Mouse (Mus musculus): ENCODE measurements around the gene Sfxn2.
A peak's percentile ranks its signal among the peaks of the same experiment; 100 is the strongest.

Gene Sfxn2

DNA sequence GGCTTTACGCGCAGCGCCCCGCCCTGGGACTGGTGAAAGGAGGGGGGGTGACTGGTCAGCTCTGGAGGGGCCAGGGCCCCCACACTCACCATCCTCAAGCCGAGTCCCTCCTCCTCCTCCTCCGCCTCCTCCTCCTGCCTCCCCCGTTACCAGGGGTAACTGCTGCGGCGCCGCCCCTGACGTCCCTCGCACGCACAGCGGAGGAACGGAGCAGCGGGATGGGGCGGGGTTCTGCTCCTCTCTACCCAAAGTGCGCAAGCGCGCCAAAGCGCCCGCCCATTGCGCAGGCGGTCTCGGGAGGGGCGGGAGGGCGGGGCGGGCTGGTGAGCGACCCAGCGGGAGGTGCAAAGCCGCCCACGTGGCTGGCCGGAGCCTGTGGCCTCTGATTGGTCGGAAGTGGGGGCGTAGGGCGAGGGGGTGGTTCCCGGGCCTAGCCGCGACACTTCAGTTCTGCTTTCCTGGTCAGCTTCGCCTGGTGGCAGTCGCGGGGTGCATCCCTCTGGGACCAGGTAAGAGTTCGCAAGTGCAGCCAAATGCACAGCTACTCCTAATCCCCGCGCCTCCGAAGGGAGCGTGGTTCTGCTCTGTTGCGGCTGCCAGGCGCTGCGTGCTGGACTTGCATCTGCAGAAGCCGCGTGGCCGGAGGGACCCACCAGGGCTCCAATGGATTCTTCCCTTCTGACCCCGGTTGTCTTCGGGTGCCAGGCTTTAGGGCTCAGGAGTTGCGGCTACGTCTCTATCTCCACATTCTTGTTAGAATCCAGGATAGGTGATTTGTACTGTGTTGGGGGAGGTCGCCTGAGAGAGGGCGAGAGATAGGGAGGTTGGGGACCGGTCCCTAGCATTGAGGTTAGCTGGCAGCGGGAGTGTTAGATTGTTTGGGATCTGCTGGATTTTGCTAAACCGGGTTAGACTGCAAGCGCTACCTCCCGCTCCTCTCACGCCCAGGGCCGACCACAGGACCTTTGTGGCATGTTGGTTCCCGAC is at the start of gene Sfxn2, which contains the start of gene Arl3:
Gene Sfxn2, plus strand, starts transcription at position 415 of the 987 bp plus-strand sequence.
Gene Arl3, minus strand, starts transcription at position 248 of the 987 bp plus-strand sequence.
- peak; percentile 92 to 93 for DNase-seq (ENCODE audit: low spot score in 2 of 2)

GRCm38 (mm10) chr19:46523480-46524151 is 49.5 kb upstream of the Sfxn2 start:
- DNase-seq (ENCODE audit: low spot score in 2 of 2): no peak

- no peak for DNase-seq (ENCODE audit: low spot score in 2 of 2)
These were observed 49.0 kb upstream of the Sfxn2 start for GRCm38 (mm10) chr19:46524152-46524544.

- DNase-seq (ENCODE audit: low spot score in 2 of 2): no peak
These were observed 48.4 kb upstream of the Sfxn2 start for GRCm38 (mm10) chr19:46524601-46525321.

GRCm38 (mm10) chr19:46525691-46526631 is 47.2 kb upstream of the Sfxn2 start:
- DNase-seq (ENCODE audit: low spot score in 2 of 2): no peak

- DNase-seq (ENCODE audit: low spot score in 2 of 2): peak in 1 of 2 experiments; percentile 49
These were observed 45.3 kb upstream of the Sfxn2 start for GRCm38 (mm10) chr19:46527632-46528528.

DNA sequence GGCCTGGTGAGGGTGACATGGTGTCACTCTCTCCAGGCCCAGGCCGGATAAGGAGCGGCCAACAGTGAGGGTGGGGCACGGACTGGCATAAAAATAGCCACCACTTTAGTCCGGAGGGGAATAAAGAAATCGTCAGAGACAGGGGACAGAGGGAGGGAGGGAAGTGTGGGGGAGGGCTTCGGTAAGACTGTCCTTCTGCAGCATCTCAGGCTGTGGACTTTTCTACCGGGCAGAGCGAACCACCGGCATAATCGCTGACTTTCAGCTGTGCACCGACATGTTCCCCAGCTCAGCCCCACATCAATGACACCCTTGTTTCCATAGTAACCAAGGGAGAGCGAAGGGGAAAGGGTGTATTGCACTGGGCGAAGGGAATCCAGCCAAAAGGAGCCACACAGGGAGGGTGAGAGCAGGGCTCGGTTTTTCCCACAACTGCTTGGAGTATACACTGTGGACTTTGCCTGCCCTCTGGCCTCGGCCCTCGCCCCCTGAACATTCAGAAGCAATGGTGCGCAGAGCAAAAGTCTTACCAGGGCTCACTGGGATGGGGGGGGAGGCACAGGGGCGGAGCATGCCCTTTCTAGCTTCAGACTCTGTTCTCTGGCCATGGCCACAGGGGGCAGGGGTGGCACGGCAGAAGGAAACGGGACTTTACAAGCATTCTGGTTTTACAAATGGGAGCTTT is 44.5 kb upstream of the Sfxn2 start:
- DNase-seq (ENCODE audit: low spot score in 2 of 2): peak; percentile 66 to 70

- no peak for DNase-seq (ENCODE audit: low spot score in 2 of 2)
These were observed 43.3 kb upstream of the Sfxn2 start for GRCm38 (mm10) chr19:46529601-46530448.

DNA sequence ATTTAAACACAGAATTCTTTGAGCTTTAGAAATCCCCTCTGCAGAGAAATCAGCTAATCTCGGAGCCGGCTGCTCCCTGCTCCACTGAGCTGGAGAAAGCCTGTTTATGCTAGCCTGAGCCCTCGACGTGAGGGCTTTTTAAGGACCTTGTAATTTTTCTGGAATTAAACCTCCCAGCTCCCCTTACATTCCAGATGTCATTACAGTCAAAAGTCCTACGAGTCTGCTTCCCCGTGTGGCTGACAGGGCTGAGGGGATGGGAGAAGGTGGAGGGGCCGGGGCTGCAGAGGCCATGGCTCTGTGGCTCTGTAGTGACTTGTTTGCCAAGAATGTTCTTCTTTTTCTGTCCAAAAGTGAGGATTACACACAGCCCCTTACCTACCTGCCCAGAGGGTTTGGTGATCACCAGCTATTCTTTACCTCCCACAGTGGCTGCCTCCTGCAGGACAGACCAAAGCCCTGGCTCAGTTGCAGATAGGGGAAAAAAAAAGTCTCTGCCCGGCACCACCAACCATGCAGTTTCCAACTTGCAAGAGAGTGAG is 42.6 kb upstream of the Sfxn2 start:
- DNase-seq (ENCODE audit: low spot score in 2 of 2): no peak

- DNase-seq (ENCODE audit: low spot score in 2 of 2): no peak
These were observed 41.8 kb upstream of the Sfxn2 start for GRCm38 (mm10) chr19:46531071-46532030.

- no peak for DNase-seq (ENCODE audit: low spot score in 2 of 2)
These were observed 41.0 kb upstream of the Sfxn2 start for GRCm38 (mm10) chr19:46532031-46532688.

GRCm38 (mm10) chr19:46533066-46533465 is 40.1 kb upstream of the Sfxn2 start:
- DNase-seq (ENCODE audit: low spot score in 2 of 2): no peak

- DNase-seq (ENCODE audit: low spot score in 2 of 2): no peak
These were observed 39.6 kb upstream of the Sfxn2 start for GRCm38 (mm10) chr19:46533525-46533924.

GRCm38 (mm10) chr19:46534542-46535098 is 38.5 kb upstream of the Sfxn2 start:
- DNase-seq (ENCODE audit: low spot score in 2 of 2): no peak

GRCm38 (mm10) chr19:46537357-46537756 is 35.8 kb upstream of the Sfxn2 start:
- DNase-seq (ENCODE audit: low spot score in 2 of 2): no peak

DNA sequence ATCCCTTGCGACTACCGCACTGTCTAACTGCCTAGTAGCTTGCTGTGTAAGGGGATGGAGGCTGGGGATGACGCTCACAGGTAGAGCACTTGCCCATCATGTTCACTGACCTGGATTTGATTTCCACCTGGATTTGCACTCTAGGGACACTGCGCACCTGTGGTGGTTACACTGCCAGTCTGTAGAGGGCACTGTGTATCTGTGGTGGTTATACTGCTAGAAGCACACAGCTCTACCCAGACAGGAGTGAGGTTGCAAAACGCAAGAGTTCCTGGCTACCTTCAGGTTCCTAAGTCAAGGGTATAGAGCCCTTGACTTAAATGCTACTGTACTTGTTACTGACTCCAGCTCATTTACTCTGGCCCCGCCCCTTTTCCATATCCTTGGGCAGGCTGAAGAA is 35.0 kb upstream of the Sfxn2 start:
- DNase-seq (ENCODE audit: low spot score in 2 of 2): no peak
